Mouse (Mus musculus) MEL (cell line): Measurements from ENCODE around the gene Cdkl5.

Source experiments
- BHLHE40 ChIP-seq: IDR thresholded peaks from 2 replicates; pipeline ENCODE4 v1.6.1; 2012; ENCODE audit warnings: low read depth, mild to moderate bottlenecking, inconsistent platforms, low read length, improper control_type of control experiment, borderline replicate concordance
- CTCF ChIP-seq, 3 experiments: IDR thresholded peaks in 2 of 3; conservative IDR thresholded peaks in 1 of 3; 2 replicates each; pipeline ENCODE4 v1.5.1; 2011 to 2012; ENCODE audit warnings: low read length in 3 of 3, low read depth in 2 of 3, mild to moderate bottlenecking in 2 of 3, improper control_type of control experiment in 1 of 3, inconsistent platforms in 1 of 3, mixed read lengths in 1 of 3, moderate library complexity in 1 of 3; ENCODE audit not compliant: control insufficient read depth in 1 of 3, insufficient read depth in 1 of 3, poor library complexity in 1 of 3, severe bottlenecking in 1 of 3
- HCFC1 ChIP-seq: IDR thresholded peaks from 2 replicates; pipeline ENCODE4 v1.6.1; 2012; ENCODE audit warnings: low read depth, mild to moderate bottlenecking, inconsistent platforms, low read length, improper control_type of control experiment, moderate library complexity
- KAT2A ChIP-seq: conservative IDR thresholded peaks from 2 replicates; pipeline ENCODE4 v1.6.1; 2012; ENCODE audit warnings: low read depth, low read length, improper control_type of control experiment, inconsistent platforms
- POLR2A ChIP-seq, 2 experiments: IDR thresholded peaks; 2 replicates each; pipeline ENCODE4 v1.6.1; 2011 to 2012; ENCODE audit warnings: low read length in 2 of 2, mild to moderate bottlenecking in 2 of 2, control low read depth in 1 of 2, improper control_type of control experiment in 1 of 2, low read depth in 1 of 2, moderate library complexity in 1 of 2; ENCODE audit not compliant: control insufficient read depth in 1 of 2, insufficient read depth in 1 of 2, poor library complexity in 1 of 2
- SMC3 ChIP-seq: IDR thresholded peaks from 2 replicates; pipeline ENCODE4 v1.6.1; 2011; ENCODE audit warnings: low read depth, low read length, improper control_type of control experiment
- USF1 ChIP-seq: IDR thresholded peaks from 2 replicates; pipeline ENCODE4 v1.6.1; 2014; ENCODE audit warnings: low read depth, mild to moderate bottlenecking, inconsistent platforms, low read length, improper control_type of control experiment, moderate library complexity

DNA sequence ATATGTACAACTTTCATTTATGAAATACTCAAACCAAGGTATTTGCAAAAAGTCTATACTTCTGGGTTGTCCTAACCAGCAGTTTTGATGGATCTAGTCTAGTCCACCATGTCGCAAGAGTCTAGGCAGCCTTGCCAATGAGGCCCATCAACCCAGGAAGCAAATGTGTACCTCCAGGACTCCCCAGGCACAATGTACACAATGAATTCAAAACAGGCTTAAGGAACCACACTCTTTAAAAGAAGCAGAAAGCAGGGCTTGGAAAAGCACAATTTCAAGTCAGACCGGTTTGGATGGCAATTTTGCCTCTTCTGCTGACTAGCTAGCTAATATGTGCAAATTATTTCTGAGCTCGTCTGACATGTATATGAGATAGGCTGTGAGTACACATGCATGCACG lies 4.2 kb downstream of the Cdkl5 start:
- TF ChIP-seq POLR2A (IDR thresholded peaks at IDR 0.05; ENCODE audit: control insufficient read depth in 1 of 2, insufficient read depth in 1 of 2, low read depth in 1 of 2, low read length in 2 of 2, poor library complexity in 1 of 2), result no peak
- TF ChIP-seq BHLHE40, result no peak
- TF ChIP-seq HCFC1, result no peak
- TF ChIP-seq USF1, result no peak
- no peak for TF ChIP-seq SMC3
- TF ChIP-seq CTCF (IDR thresholded peaks at IDR 0.05 in 2 of 3, conservative IDR thresholded peaks at IDR 0.05 in 1 of 3; ENCODE audit: control insufficient read depth in 1 of 3, insufficient read depth in 1 of 3, low read depth in 2 of 3, low read length in 3 of 3, poor library complexity in 1 of 3, severe bottlenecking in 1 of 3), result no peak
- TF ChIP-seq KAT2A, result no peak
